Mouse (Mus musculus) cerebellum, adult 2 months (tissue): ENCODE data around the gene Cntnap5a.

Source experiments
- CTCF ChIP-seq: fragments of 200-500 bp; IDR thresholded peaks from 2 replicates; pipeline ENCODE4 v1.5.1; 2011; ENCODE audit warnings: low read depth, mild to moderate bottlenecking, control low read depth, low read length, moderate library complexity, borderline replicate concordance; ENCODE audit not compliant: insufficient read depth
- POLR2A ChIP-seq: fragments of 200-500 bp; IDR thresholded peaks from 2 replicates; pipeline ENCODE4 v1.6.1; 2011; ENCODE audit warnings: low read length, control low read depth, borderline replicate concordance; ENCODE audit not compliant: insufficient read depth

DNA sequence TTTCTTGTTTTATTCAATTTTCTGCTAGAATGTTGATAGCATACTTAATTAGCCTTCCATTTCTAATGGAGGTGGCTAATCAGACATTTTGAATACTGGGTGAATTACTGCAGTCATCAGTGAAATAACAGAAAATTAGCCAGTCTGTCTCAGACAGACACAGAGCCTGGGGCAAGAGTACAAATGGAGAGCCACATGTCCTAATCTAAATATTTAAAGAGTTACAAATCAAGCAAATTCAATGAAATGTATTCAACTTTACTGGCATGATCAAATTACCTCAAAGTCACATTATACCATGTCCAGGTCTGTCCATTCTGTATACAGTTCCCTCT lies 423.1 kb downstream of the Cntnap5a start:
- no peak for TF ChIP-seq POLR2A
- TF ChIP-seq CTCF, result no peak
